ENCODE assay signal across 8 mouse cellular contexts in the genomic region with DNA sequence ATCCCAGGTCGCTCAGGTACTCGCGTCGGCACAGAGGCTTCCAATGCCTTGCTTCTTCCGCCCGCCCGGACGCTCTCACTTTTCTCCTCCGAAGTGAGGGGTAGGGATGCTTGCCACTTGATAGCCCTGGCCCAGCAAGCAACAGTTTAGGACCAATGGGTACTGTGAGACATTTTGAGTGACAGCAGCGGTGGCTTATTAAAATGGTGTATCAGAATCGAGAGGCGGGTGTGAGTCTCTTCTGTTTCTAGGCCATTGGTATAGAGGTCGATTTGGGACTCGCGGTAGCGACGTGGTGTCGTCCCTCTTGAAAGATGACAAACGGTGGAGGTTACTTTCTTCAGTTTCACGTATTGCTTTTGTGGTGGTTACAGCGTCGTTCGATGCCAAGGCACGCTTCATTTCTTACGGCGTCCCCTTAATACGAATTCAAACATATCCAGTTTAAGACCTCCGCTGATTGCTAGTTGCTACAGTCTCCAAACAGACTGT. TPM values are rescaled to one million over a fixed set of nuclear protein-coding genes. Genes with fewer than 3 reads are reported as not detected.
A peak's percentile ranks its signal among the peaks of the same experiment; 100 is the strongest.
DNase-seq lines count a peak whose midpoint lies in the region; ATAC-seq and TF ChIP-seq lines count a peak whose summit lies in the region.

No protein-coding gene starts in this region.

- peak overlapping the region; percentile 72 for H3K9ac ChIP-seq in hindbrain, postnatal 0 days (replicated peaks; ENCODE audit: low read length)

- H3K4me1 ChIP-seq in hindbrain, postnatal 0 days (ENCODE audit: insufficient read depth, low read length) = peaks cover 4% of the 10 kb centered on the region; the same call in 1 of the 2 replicates

- peak; percentile 87 for DNase-seq in gastrocnemius, adult 2 months
- peak; percentile 94 for DNase-seq in hindbrain, postnatal 0 days (ENCODE audit: low spot score)
- DNase-seq in left cerebral cortex, adult 2 months (ENCODE audit: extremely low spot score in 1 of 2, low spot score in 2 of 2) = peak; percentile 80 to 88
- peak; percentile 72 for DNase-seq in right cerebral cortex, postnatal 14 days
- DNase-seq in urinary bladder, postnatal 36 days (ENCODE audit: low spot score in 2 of 2) = peak; percentile 84 to 88

- peak overlapping the region; percentile 86 for H3K4me3 ChIP-seq in gastrocnemius, adult 2 months
- peak overlapping the region; percentile 98 for H3K4me3 ChIP-seq in hindbrain, postnatal 0 days (ENCODE audit: low read length)
- peak overlapping the region; percentile 74 for H3K4me3 ChIP-seq in left cerebral cortex, adult 2 months

- H3K9me3 ChIP-seq in hindbrain, postnatal 0 days (ENCODE audit: low read length) = no peaks in the 10 kb centered on the region

- intact Hi-C loops in gastrocnemius, adult 2 months (cut with DNase I) = no loop called here
- intact Hi-C loops in left cerebral cortex, adult 2 months (cut with DNase I) = no loop called here

- WGBS in hindbrain, postnatal 0 days = under 1% methylated on average over 28 of the region's 28 CpGs

- H3K27me3 ChIP-seq in hindbrain, postnatal 0 days (ENCODE audit: insufficient read depth, low read length) = no peaks in the 10 kb centered on the region

- H3K4me2 ChIP-seq in hindbrain, postnatal 0 days (ENCODE audit: low read depth, low read length) = peak overlapping the region; percentile 69

- TF ChIP-seq CTCF in gastrocnemius, adult 2 months (IDR thresholded peaks at IDR 0.05) = no peak
- TF ChIP-seq CTCF in hindbrain, postnatal 0 days (IDR thresholded peaks at IDR 0.05; ENCODE audit: low read depth) = no peak
- no peak for TF ChIP-seq CTCF in left cerebral cortex, adult 2 months (IDR thresholded peaks at IDR 0.05)

- peak; percentile 96 for ATAC-seq in activated CD4-positive, CD25-positive, alpha-beta regulatory T cell, adult 4 months
- ATAC-seq in common myeloid progenitor, adult 5-6 weeks (replicated peaks; ENCODE audit: low read depth, poor library complexity, severe bottlenecking) = peak; percentile 87
- ATAC-seq in hindbrain, postnatal 0 days = peak; percentile 99
- ATAC-seq in megakaryocyte, adult 5-6 weeks (ENCODE audit: poor library complexity, severe bottlenecking) = peak; percentile 85

- H3K36me3 ChIP-seq in hindbrain, postnatal 0 days (ENCODE audit: insufficient read depth, low read length) = no peaks in the 10 kb centered on the region

- peak overlapping the region; percentile 97 for H3K27ac ChIP-seq in gastrocnemius, adult 2 months
- peak overlapping the region; percentile 90 for H3K27ac ChIP-seq in hindbrain, postnatal 0 days
- peak overlapping the region; percentile 94 for H3K27ac ChIP-seq in left cerebral cortex, adult 2 months

RNA-seq across cellular contexts. Expression of gene Fbxo8, which starts 0.5 kb away (rescaled TPM):
- polyA plus RNA-seq in activated CD4-positive, CD25-positive, alpha-beta regulatory T cell, adult 4 months (2017; shearing (Covaris generic)) = 10 to 100 TPM; 41.6 to 65.5 TPM
- total RNA-seq in common myeloid progenitor, adult 5-6 weeks (2017) = 11.2 and 13.5 TPM in 2 replicates
- 10 to 100 TPM; 28.6 to 35.5 TPM for total RNA-seq in gastrocnemius, adult 2 months (2021)
- 26.9 and 29.4 TPM in 2 replicates for total RNA-seq in hindbrain, postnatal 0 days (2014; rRNA removed)
- 43.0 and 52.3 TPM in 2 replicates for polyA plus RNA-seq in hindbrain, postnatal 0 days (2015; fragmentation: Nextera tagmentation; extraction: Ambion mirVana)
- total RNA-seq in left cerebral cortex, adult 2 months (2021) = 10 to 100 TPM; 34.0 to 38.5 TPM
- total RNA-seq in megakaryocyte, adult 5-6 weeks (2015) = 34.8 and 48.1 TPM in 2 replicates
- 5.7 and 7.2 TPM in 2 replicates for total RNA-seq in megakaryocyte, adult 5-6 weeks (2017)

RNA-seq across cellular contexts. Expression of gene Cep44, which starts 0.6 kb away (rescaled TPM):
- polyA plus RNA-seq in activated CD4-positive, CD25-positive, alpha-beta regulatory T cell, adult 4 months (2017; shearing (Covaris generic)) = 10 to 100 TPM; 20.7 to 23.0 TPM
- total RNA-seq in common myeloid progenitor, adult 5-6 weeks (2017) = 34.0 and 50.1 TPM in 2 replicates
- total RNA-seq in gastrocnemius, adult 2 months (2021) = 1 to 10 TPM; 8.8 to 9.8 TPM
- 20.6 and 22.2 TPM in 2 replicates for total RNA-seq in hindbrain, postnatal 0 days (2014; rRNA removed)
- 19.6 and 20.0 TPM in 2 replicates for polyA plus RNA-seq in hindbrain, postnatal 0 days (2015; fragmentation: Nextera tagmentation; extraction: Ambion mirVana)
- total RNA-seq in left cerebral cortex, adult 2 months (2021) = 10 to 100 TPM; 20.4 to 24.0 TPM
- 34.7 and 36.2 TPM in 2 replicates for total RNA-seq in megakaryocyte, adult 5-6 weeks (2015)
- 28.7 and 38.5 TPM in 2 replicates for total RNA-seq in megakaryocyte, adult 5-6 weeks (2017)

Comparison
In these comparisons a context has a peak if more than half of its experiments do, and no peak if none do; other contexts are left out.
1. Peak in every context shown above with its lines: DNase-seq, ATAC-seq, H3K4me3 ChIP-seq and H3K27ac ChIP-seq.